14 mouse cellular contexts compared by ENCODE assay signal in genomic region chr6:148571651-148572050, GRCm38 (mm10).
A peak's percentile ranks its signal among the peaks of the same experiment; 100 is the strongest.
DNase-seq lines count a peak whose midpoint lies in the region; ATAC-seq lines count a peak whose summit lies in the region.
"Had no signal": no experiment of that assay in that cellular context is flagged by ENCODE, and none has a peak within 500 bp of the region (broad histone marks: within the 10 kb centered on the region; RNA-seq: fewer than 3 reads in every experiment).

No protein-coding gene starts in this region.

- no peaks in the 10 kb centered on the region for H3K36me3 ChIP-seq in forebrain, embryonic 15.5 days
- no peaks in the 10 kb centered on the region for H3K36me3 ChIP-seq in forebrain, embryonic 12.5 days (replicated peaks)
- H3K36me3 ChIP-seq: kidney, embryonic 15.5 days had no signal

- H3K27ac ChIP-seq in forebrain, embryonic 15.5 days (replicated peaks): peak overlapping the region; percentile 51
- H3K27ac ChIP-seq in forebrain, embryonic 12.5 days: no peak overlapping the region
- H3K27ac ChIP-seq: kidney, embryonic 15.5 days had no signal

- 50% methylated on average over 3 of the region's 3 CpGs for WGBS in forebrain, embryonic 15.5 days
- 83% methylated on average over 3 of the region's 3 CpGs for WGBS in forebrain, embryonic 12.5 days

- H3K27me3 ChIP-seq in forebrain, embryonic 15.5 days: no peaks in the 10 kb centered on the region
- no peaks in the 10 kb centered on the region for H3K27me3 ChIP-seq in forebrain, embryonic 12.5 days
- H3K27me3 ChIP-seq: kidney, embryonic 15.5 days had no signal

- DNase-seq in brain, adult 2 months (ENCODE audit: low read depth, low spot score): peak; percentile 83
- peak; percentile 27 to 40 for DNase-seq in frontal cortex, postnatal 14 days (ENCODE audit: low spot score in 2 of 2)
- no peak for DNase-seq in embryo, embryonic 10.5 days (ENCODE audit: low spot score)
- no peak for DNase-seq in heart, postnatal 36 days
- DNase-seq in cerebellum, postnatal 4 days (ENCODE audit: low spot score in 2 of 2): no peak
- DNase-seq: adrenal gland, postnatal 25 days; cerebellum, adult 18-20 months; heart, postnatal 10 days; liver, postnatal 0 days had no signal

- no peak overlapping the region for H3K4me3 ChIP-seq in forebrain, embryonic 15.5 days
- H3K4me3 ChIP-seq in forebrain, embryonic 12.5 days (replicated peaks): no peak overlapping the region
- H3K4me3 ChIP-seq: kidney, embryonic 15.5 days had no signal

- ATAC-seq in forebrain, embryonic 15.5 days (replicated peaks): peak; percentile 89
- ATAC-seq in forebrain, embryonic 12.5 days (ENCODE audit: low FRiP score): no peak
- ATAC-seq in megakaryocyte progenitor cell, adult 5-6 weeks (replicated peaks; ENCODE audit: poor library complexity): 0 out of 2 replicates have a peak, but pooled peaks have one; percentile 17
- ATAC-seq: liver, postnatal 0 days had no signal

- no peak overlapping the region for H3K9ac ChIP-seq in forebrain, embryonic 15.5 days (replicated peaks)
- H3K9ac ChIP-seq in forebrain, embryonic 12.5 days: no peak overlapping the region
- H3K9ac ChIP-seq: kidney, embryonic 15.5 days; liver, postnatal 0 days had no signal

- H3K9me3 ChIP-seq in forebrain, embryonic 15.5 days: no peaks in the 10 kb centered on the region
- H3K9me3 ChIP-seq in forebrain, embryonic 12.5 days: no peaks in the 10 kb centered on the region
- H3K9me3 ChIP-seq: kidney, embryonic 15.5 days had no signal

- H3K4me1 ChIP-seq in forebrain, embryonic 15.5 days: 0 out of 2 replicates have a peak, but pooled peaks cover 4% of the 10 kb centered on the region
- no peaks in the 10 kb centered on the region for H3K4me1 ChIP-seq in forebrain, embryonic 12.5 days
- H3K4me1 ChIP-seq: kidney, embryonic 15.5 days had no signal

- intact Hi-C loops in heart, postnatal 36 days (cut with DNase I): no loop called here

- H3K4me2 ChIP-seq in forebrain, embryonic 15.5 days (replicated peaks): no peak overlapping the region
- H3K4me2 ChIP-seq in forebrain, embryonic 12.5 days: no peak overlapping the region
- H3K4me2 ChIP-seq: kidney, embryonic 15.5 days; midbrain, embryonic 11.5 days had no signal

Comparison
In these comparisons a context has a peak if more than half of its experiments do, and no peak if none do; other contexts are left out.
1. DNase-seq: peak in brain, adult 2 months (single experiment) and frontal cortex, postnatal 14 days (2 of 2); none in embryo, embryonic 10.5 days (single experiment), heart, postnatal 36 days (0 of 2) and cerebellum, postnatal 4 days (0 of 2).